Mouse (Mus musculus): Measurements from ENCODE around the gene Car12. TPM values are rescaled to one million over a fixed set of nuclear protein-coding genes. Genes with fewer than 3 reads are reported as not detected.

The Car12 gene
- polyA plus RNA-seq, 1 experiment = 5.8 TPM

GRCm38 (mm10) chr9:66687713-66688112 is 25.8 kb upstream of the Car12 start:
- no peak overlapping the region for H3K4me3 ChIP-seq (ENCODE audit: low read depth, low read length)
- H3K27me3 ChIP-seq (ENCODE audit: control insufficient read depth, insufficient read depth, low read length, poor library complexity, severe bottlenecking) = no peaks in the 10 kb centered on the region
- no peaks in the 10 kb centered on the region for H3K9me3 ChIP-seq (replicated peaks; ENCODE audit: control insufficient read depth, insufficient read depth, low read length, poor library complexity, severe bottlenecking)
- H3K36me3 ChIP-seq (ENCODE audit: control insufficient read depth, insufficient read depth, low read length, poor library complexity, severe bottlenecking) = no peaks in the 10 kb centered on the region
- H3K4me1 ChIP-seq (ENCODE audit: control insufficient read depth, insufficient read depth, low read length) = no peaks in the 10 kb centered on the region
- H3K9ac ChIP-seq (ENCODE audit: low read depth, poor library complexity, severe bottlenecking) = no peak overlapping the region
- TF ChIP-seq POLR2A (IDR thresholded peaks at IDR 0.05; ENCODE audit: insufficient read depth, low read length) = no peak
- no peak for TF ChIP-seq EP300 (IDR thresholded peaks at IDR 0.05; ENCODE audit: insufficient read depth, low read depth, low read length)
- TF ChIP-seq CTCF (IDR thresholded peaks at IDR 0.05; ENCODE audit: low read depth, low read length) = no peak
- no peak overlapping the region for H3K27ac ChIP-seq (ENCODE audit: insufficient read depth, low read length)

- Histone ChIP-seq H3K36me3 (ENCODE audit: control insufficient read depth, insufficient read depth, low read length, poor library complexity, severe bottlenecking) (no peaks in the 10 kb centered on the region), H3K27ac (ENCODE audit: insufficient read depth, low read length) (no peak overlapping the region), H3K4me3 (ENCODE audit: low read depth, low read length) (no peak overlapping the region), H3K9ac (ENCODE audit: low read depth, poor library complexity, severe bottlenecking) (no peak overlapping the region), H3K9me3 (replicated peaks; ENCODE audit: control insufficient read depth, insufficient read depth, low read length, poor library complexity, severe bottlenecking) (no peaks in the 10 kb centered on the region), H3K27me3 (ENCODE audit: control insufficient read depth, insufficient read depth, low read length, poor library complexity, severe bottlenecking) (no peaks in the 10 kb centered on the region), H3K4me1 (ENCODE audit: control insufficient read depth, insufficient read depth, low read length) (no peaks in the 10 kb centered on the region)
- TF ChIP-seq POLR2A (IDR thresholded peaks at IDR 0.05; ENCODE audit: insufficient read depth, low read length) = no peak
- TF ChIP-seq EP300 (IDR thresholded peaks at IDR 0.05; ENCODE audit: insufficient read depth, low read depth, low read length) = no peak
- TF ChIP-seq CTCF (IDR thresholded peaks at IDR 0.05; ENCODE audit: low read depth, low read length) = no peak
Observed at GRCm38 (mm10) chr9:66691683-66692305, 21.7 kb upstream of the Car12 start.

GRCm38 (mm10) chr9:66697355-66698140 is 15.9 kb upstream of the Car12 start:
- Histone ChIP-seq H3K9me3 (replicated peaks; ENCODE audit: control insufficient read depth, insufficient read depth, low read length, poor library complexity, severe bottlenecking) (no peaks in the 10 kb centered on the region), H3K4me3 (ENCODE audit: low read depth, low read length) (no peak overlapping the region), H3K9ac (ENCODE audit: low read depth, poor library complexity, severe bottlenecking) (no peak overlapping the region), H3K4me1 (ENCODE audit: control insufficient read depth, insufficient read depth, low read length) (no peaks in the 10 kb centered on the region), H3K36me3 (ENCODE audit: control insufficient read depth, insufficient read depth, low read length, poor library complexity, severe bottlenecking) (no peaks in the 10 kb centered on the region), H3K27me3 (ENCODE audit: control insufficient read depth, insufficient read depth, low read length, poor library complexity, severe bottlenecking) (no peaks in the 10 kb centered on the region), H3K27ac (ENCODE audit: insufficient read depth, low read length) (no peak overlapping the region)
- no peak for TF ChIP-seq EP300 (IDR thresholded peaks at IDR 0.05; ENCODE audit: insufficient read depth, low read depth, low read length)
- TF ChIP-seq CTCF (IDR thresholded peaks at IDR 0.05; ENCODE audit: low read depth, low read length) = no peak
- TF ChIP-seq POLR2A (IDR thresholded peaks at IDR 0.05; ENCODE audit: insufficient read depth, low read length) = no peak

- Histone ChIP-seq H3K27ac (ENCODE audit: insufficient read depth, low read length) (no peak overlapping the region), H3K9me3 (replicated peaks; ENCODE audit: control insufficient read depth, insufficient read depth, low read length, poor library complexity, severe bottlenecking) (no peaks in the 10 kb centered on the region), H3K4me1 (ENCODE audit: control insufficient read depth, insufficient read depth, low read length) (no peaks in the 10 kb centered on the region), H3K36me3 (ENCODE audit: control insufficient read depth, insufficient read depth, low read length, poor library complexity, severe bottlenecking) (no peaks in the 10 kb centered on the region), H3K9ac (ENCODE audit: low read depth, poor library complexity, severe bottlenecking) (no peak overlapping the region), H3K27me3 (ENCODE audit: control insufficient read depth, insufficient read depth, low read length, poor library complexity, severe bottlenecking) (no peaks in the 10 kb centered on the region), H3K4me3 (ENCODE audit: low read depth, low read length) (no peak overlapping the region)
- no peak for TF ChIP-seq EP300 (IDR thresholded peaks at IDR 0.05; ENCODE audit: insufficient read depth, low read depth, low read length)
- no peak for TF ChIP-seq CTCF (IDR thresholded peaks at IDR 0.05; ENCODE audit: low read depth, low read length)
- no peak for TF ChIP-seq POLR2A (IDR thresholded peaks at IDR 0.05; ENCODE audit: insufficient read depth, low read length)
Observed at GRCm38 (mm10) chr9:66699748-66700147, 13.7 kb upstream of the Car12 start.

- no peak overlapping the region for H3K27ac ChIP-seq (ENCODE audit: insufficient read depth, low read length)
- H3K9me3 ChIP-seq (replicated peaks; ENCODE audit: control insufficient read depth, insufficient read depth, low read length, poor library complexity, severe bottlenecking) = no peaks in the 10 kb centered on the region
- TF ChIP-seq POLR2A (IDR thresholded peaks at IDR 0.05; ENCODE audit: insufficient read depth, low read length) (no peak), EP300 (IDR thresholded peaks at IDR 0.05; ENCODE audit: insufficient read depth, low read depth, low read length) (no peak), CTCF (IDR thresholded peaks at IDR 0.05; ENCODE audit: low read depth, low read length) (no peak)
- no peak overlapping the region for H3K9ac ChIP-seq (ENCODE audit: low read depth, poor library complexity, severe bottlenecking)
- no peak overlapping the region for H3K4me3 ChIP-seq (ENCODE audit: low read depth, low read length)
- peaks cover 2% of the 10 kb centered on the region for H3K4me1 ChIP-seq (ENCODE audit: control insufficient read depth, insufficient read depth, low read length)
- no peaks in the 10 kb centered on the region for H3K27me3 ChIP-seq (ENCODE audit: control insufficient read depth, insufficient read depth, low read length, poor library complexity, severe bottlenecking)
- no peaks in the 10 kb centered on the region for H3K36me3 ChIP-seq (ENCODE audit: control insufficient read depth, insufficient read depth, low read length, poor library complexity, severe bottlenecking)
Observed at GRCm38 (mm10) chr9:66703002-66703401, 10.5 kb upstream of the Car12 start.

GRCm38 (mm10) chr9:66705354-66705753 is 8.1 kb upstream of the Car12 start:
- Histone ChIP-seq H3K27me3 (ENCODE audit: control insufficient read depth, insufficient read depth, low read length, poor library complexity, severe bottlenecking) (no peaks in the 10 kb centered on the region), H3K36me3 (ENCODE audit: control insufficient read depth, insufficient read depth, low read length, poor library complexity, severe bottlenecking) (no peaks in the 10 kb centered on the region), H3K9me3 (replicated peaks; ENCODE audit: control insufficient read depth, insufficient read depth, low read length, poor library complexity, severe bottlenecking) (no peaks in the 10 kb centered on the region), H3K4me3 (ENCODE audit: low read depth, low read length) (no peak overlapping the region), H3K9ac (ENCODE audit: low read depth, poor library complexity, severe bottlenecking) (no peak overlapping the region), H3K4me1 (ENCODE audit: control insufficient read depth, insufficient read depth, low read length) (peaks cover 2% of the 10 kb centered on the region), H3K27ac (ENCODE audit: insufficient read depth, low read length) (no peak overlapping the region)
- TF ChIP-seq CTCF (IDR thresholded peaks at IDR 0.05; ENCODE audit: low read depth, low read length) (no peak), EP300 (IDR thresholded peaks at IDR 0.05; ENCODE audit: insufficient read depth, low read depth, low read length) (no peak), POLR2A (IDR thresholded peaks at IDR 0.05; ENCODE audit: insufficient read depth, low read length) (no peak)
